Mouse (Mus musculus): ENCODE results near the gene Esrra. TPM values are rescaled to one million over a fixed set of nuclear protein-coding genes. Genes with fewer than 3 reads are reported as not detected.
A peak's percentile ranks its signal among the peaks of the same experiment; 100 is the strongest.

Gene Esrra
- polyA plus RNA-seq, 1 experiment from 2014 or later, result 13.2 TPM

GRCm38 (mm10) chr19:6934195-6934977 is 12.8 kb upstream of the Esrra start, which contains the start of gene Kcnk4:
Gene Kcnk4 (minus strand): TSS chr19:6934515.
- WGBS, result 7% methylated on average over 23 of the region's 23 CpGs
- no peak within 1 kb of the TSS for H3K27ac ChIP-seq (ENCODE audit: low read length)

GRCm38 (mm10) chr19:6933436-6934194 is 12.0 kb upstream of the Esrra start:
- 3% methylated on average over 58 of the region's 58 CpGs for WGBS
- no peak overlapping the region for H3K27ac ChIP-seq (ENCODE audit: low read length)

More at GRCm38 (mm10) chr19:6934195-6934977, 12.8 kb upstream of the Esrra start, which contains the start of gene Kcnk4:
- H3K9me3 ChIP-seq (replicated peaks; ENCODE audit: control insufficient read depth, low read length, poor library complexity, severe bottlenecking), result no peaks in the 10 kb centered on the region
- ATAC-seq, result peak; percentile 13
- peaks cover 20% of the 10 kb centered on the region for H3K4me1 ChIP-seq (ENCODE audit: control insufficient read depth, insufficient read depth, low read length)
- H3K27me3 ChIP-seq (ENCODE audit: control insufficient read depth, insufficient read depth, low read depth, low read length), result peaks cover 49% of the 10 kb centered on the region
- peak within 1 kb of the TSS; percentile 48 for H3K4me3 ChIP-seq (ENCODE audit: low read depth, low read length)
- peak within 1 kb of the TSS; percentile 79 for H3K9ac ChIP-seq (ENCODE audit: low read depth, low read length)
- H3K4me2 ChIP-seq (ENCODE audit: low read length), result peak within 1 kb of the TSS; percentile 83
- no peaks in the 10 kb centered on the region for H3K36me3 ChIP-seq (ENCODE audit: control insufficient read depth, insufficient read depth, low read length)

GRCm38 (mm10) chr19:6933102-6933435 is 11.5 kb upstream of the Esrra start:
- no peak for ATAC-seq

More at GRCm38 (mm10) chr19:6933436-6934194, 12.0 kb upstream of the Esrra start:
- Histone ChIP-seq H3K9ac (ENCODE audit: low read depth, low read length) (peak overlapping the region; percentile 79), H3K4me3 (ENCODE audit: low read depth, low read length) (peak overlapping the region; percentile 48), H3K27me3 (ENCODE audit: control insufficient read depth, insufficient read depth, low read depth, low read length) (peaks cover 54% of the 10 kb centered on the region), H3K9me3 (replicated peaks; ENCODE audit: control insufficient read depth, low read length, poor library complexity, severe bottlenecking) (no peaks in the 10 kb centered on the region), H3K4me2 (ENCODE audit: low read length) (peak overlapping the region; percentile 83), H3K36me3 (ENCODE audit: control insufficient read depth, insufficient read depth, low read length) (no peaks in the 10 kb centered on the region), H3K4me1 (ENCODE audit: control insufficient read depth, insufficient read depth, low read length) (peaks cover 12% of the 10 kb centered on the region)
- ATAC-seq, result peak; percentile 69

GRCm38 (mm10) chr19:6932018-6932417 is 10.4 kb upstream of the Esrra start:
- Histone ChIP-seq H3K9ac (ENCODE audit: low read depth, low read length) (no peak overlapping the region), H3K27me3 (ENCODE audit: control insufficient read depth, insufficient read depth, low read depth, low read length) (peaks cover 65% of the 10 kb centered on the region), H3K4me1 (ENCODE audit: control insufficient read depth, insufficient read depth, low read length) (peaks cover 10% of the 10 kb centered on the region), H3K27ac (ENCODE audit: low read length) (no peak overlapping the region), H3K36me3 (ENCODE audit: control insufficient read depth, insufficient read depth, low read length) (no peaks in the 10 kb centered on the region), H3K4me2 (ENCODE audit: low read length) (no peak overlapping the region), H3K4me3 (ENCODE audit: low read depth, low read length) (no peak overlapping the region), H3K9me3 (replicated peaks; ENCODE audit: control insufficient read depth, low read length, poor library complexity, severe bottlenecking) (no peaks in the 10 kb centered on the region)
- no peak for ATAC-seq
- 29% methylated on average over 1 of the region's 1 CpGs for WGBS

More at GRCm38 (mm10) chr19:6933102-6933435, 11.5 kb upstream of the Esrra start:
- Histone ChIP-seq H3K4me2 (ENCODE audit: low read length) (peak overlapping the region; percentile 83), H3K4me3 (ENCODE audit: low read depth, low read length) (peak overlapping the region; percentile 48), H3K9ac (ENCODE audit: low read depth, low read length) (peak overlapping the region; percentile 79), H3K27me3 (ENCODE audit: control insufficient read depth, insufficient read depth, low read depth, low read length) (peaks cover 56% of the 10 kb centered on the region), H3K27ac (ENCODE audit: low read length) (no peak overlapping the region), H3K36me3 (ENCODE audit: control insufficient read depth, insufficient read depth, low read length) (no peaks in the 10 kb centered on the region), H3K9me3 (replicated peaks; ENCODE audit: control insufficient read depth, low read length, poor library complexity, severe bottlenecking) (no peaks in the 10 kb centered on the region), H3K4me1 (ENCODE audit: control insufficient read depth, insufficient read depth, low read length) (peaks cover 10% of the 10 kb centered on the region)
- WGBS, result 18% methylated on average over 4 of the region's 4 CpGs

- ATAC-seq, result no peak
- 4% methylated on average over 2 of the region's 2 CpGs for WGBS
- no peak overlapping the region for H3K4me3 ChIP-seq (ENCODE audit: low read depth, low read length)
Observed at GRCm38 (mm10) chr19:6931002-6931401, 9.4 kb upstream of the Esrra start.

GRCm38 (mm10) chr19:6928080-6928479 is 6.5 kb upstream of the Esrra start:
- Histone ChIP-seq H3K4me3 (ENCODE audit: low read depth, low read length) (no peak overlapping the region), H3K4me2 (ENCODE audit: low read length) (no peak overlapping the region)
- whole genome bisulfite sequencing, result 14% methylated on average over 9 of the region's 9 CpGs

More at GRCm38 (mm10) chr19:6931002-6931401, 9.4 kb upstream of the Esrra start:
- H3K27me3 ChIP-seq (ENCODE audit: control insufficient read depth, insufficient read depth, low read depth, low read length), result peaks cover 72% of the 10 kb centered on the region
- H3K36me3 ChIP-seq (ENCODE audit: control insufficient read depth, insufficient read depth, low read length), result no peaks in the 10 kb centered on the region
- H3K4me1 ChIP-seq (ENCODE audit: control insufficient read depth, insufficient read depth, low read length), result peaks cover 10% of the 10 kb centered on the region
- H3K9me3 ChIP-seq (replicated peaks; ENCODE audit: control insufficient read depth, low read length, poor library complexity, severe bottlenecking), result no peaks in the 10 kb centered on the region
- H3K9ac ChIP-seq (ENCODE audit: low read depth, low read length), result no peak overlapping the region
- H3K27ac ChIP-seq (ENCODE audit: low read length), result no peak overlapping the region
- no peak overlapping the region for H3K4me2 ChIP-seq (ENCODE audit: low read length)

GRCm38 (mm10) chr19:6926559-6927255 is 5.1 kb upstream of the Esrra start:
- no peak for ATAC-seq

More at GRCm38 (mm10) chr19:6928080-6928479, 6.5 kb upstream of the Esrra start:
- H3K27me3 ChIP-seq (ENCODE audit: control insufficient read depth, insufficient read depth, low read depth, low read length), result peaks cover 77% of the 10 kb centered on the region
- no peaks in the 10 kb centered on the region for H3K9me3 ChIP-seq (replicated peaks; ENCODE audit: control insufficient read depth, low read length, poor library complexity, severe bottlenecking)
- H3K27ac ChIP-seq (ENCODE audit: low read length), result no peak overlapping the region
- no peak for ATAC-seq
- no peaks in the 10 kb centered on the region for H3K4me1 ChIP-seq (ENCODE audit: control insufficient read depth, insufficient read depth, low read length)
- H3K9ac ChIP-seq (ENCODE audit: low read depth, low read length), result no peak overlapping the region
- H3K36me3 ChIP-seq (ENCODE audit: control insufficient read depth, insufficient read depth, low read length), result no peaks in the 10 kb centered on the region

GRCm38 (mm10) chr19:6925611-6926329 is 4.2 kb upstream of the Esrra start:
- Histone ChIP-seq H3K4me3 (ENCODE audit: low read depth, low read length) (no peak overlapping the region), H3K27me3 (ENCODE audit: control insufficient read depth, insufficient read depth, low read depth, low read length) (peaks cover 58% of the 10 kb centered on the region)
- WGBS, result 7% methylated on average over 40 of the region's 40 CpGs

More at GRCm38 (mm10) chr19:6926559-6927255, 5.1 kb upstream of the Esrra start:
- H3K4me1 ChIP-seq (ENCODE audit: control insufficient read depth, insufficient read depth, low read length), result peaks cover 6% of the 10 kb centered on the region; the same call in 1 of the 2 replicates
- H3K36me3 ChIP-seq (ENCODE audit: control insufficient read depth, insufficient read depth, low read length), result no peaks in the 10 kb centered on the region
- H3K27ac ChIP-seq (ENCODE audit: low read length), result no peak overlapping the region
- 10% methylated on average over 26 of the region's 26 CpGs for WGBS
- peak overlapping the region; percentile 17; the same call in 1 of the 2 replicates for H3K4me3 ChIP-seq (ENCODE audit: low read depth, low read length)
- peak overlapping the region; percentile 41 for H3K4me2 ChIP-seq (ENCODE audit: low read length)
- peaks cover 66% of the 10 kb centered on the region for H3K27me3 ChIP-seq (ENCODE audit: control insufficient read depth, insufficient read depth, low read depth, low read length)
- H3K9me3 ChIP-seq (replicated peaks; ENCODE audit: control insufficient read depth, low read length, poor library complexity, severe bottlenecking), result no peaks in the 10 kb centered on the region
- no peak overlapping the region for H3K9ac ChIP-seq (ENCODE audit: low read depth, low read length)

More at GRCm38 (mm10) chr19:6925611-6926329, 4.2 kb upstream of the Esrra start:
- Histone ChIP-seq H3K36me3 (ENCODE audit: control insufficient read depth, insufficient read depth, low read length) (no peaks in the 10 kb centered on the region), H3K9ac (ENCODE audit: low read depth, low read length) (no peak overlapping the region), H3K27ac (ENCODE audit: low read length) (no peak overlapping the region), H3K4me1 (ENCODE audit: control insufficient read depth, insufficient read depth, low read length) (peaks cover 8% of the 10 kb centered on the region), H3K9me3 (replicated peaks; ENCODE audit: control insufficient read depth, low read length, poor library complexity, severe bottlenecking) (no peaks in the 10 kb centered on the region), H3K4me2 (ENCODE audit: low read length) (no peak overlapping the region)
- ATAC-seq, result no peak

Data from midbrain, embryonic 16.5 days (tissue).